Mouse (Mus musculus): ENCODE measurements around the gene Il15. TPM values are rescaled to one million over a fixed set of nuclear protein-coding genes. Genes with fewer than 3 reads are reported as not detected.

Il15 gene
- polyA plus RNA-seq, 1 experiment from 2014 or later = 1.6 TPM

GRCm38 (mm10) chr8:82346485-82346884 is 56.5 kb downstream of the Il15 start:
- Histone ChIP-seq H3K9me3 (replicated peaks) (no peaks in the 10 kb centered on the region), H3K4me3 (no peak overlapping the region), H3K4me1 (no peaks in the 10 kb centered on the region), H3K27me3 (ENCODE audit: low read depth, poor library complexity, severe bottlenecking) (no peaks in the 10 kb centered on the region), H3K27ac (no peak overlapping the region), H3K36me3 (no peaks in the 10 kb centered on the region)
- WGBS = 82% methylated on average over 3 of the region's 3 CpGs
- DNase-seq (ENCODE audit: low spot score) = no peak

GRCm38 (mm10) chr8:82331675-82332234 is 71.3 kb downstream of the Il15 start:
- no peak for DNase-seq (ENCODE audit: low spot score)
- H3K36me3 ChIP-seq = no peaks in the 10 kb centered on the region
- no peak overlapping the region for H3K27ac ChIP-seq
- no peaks in the 10 kb centered on the region for H3K4me1 ChIP-seq
- H3K9me3 ChIP-seq (replicated peaks) = no peaks in the 10 kb centered on the region
- H3K27me3 ChIP-seq (ENCODE audit: low read depth, poor library complexity, severe bottlenecking) = no peaks in the 10 kb centered on the region
- WGBS = 93% methylated on average over 8 of the region's 8 CpGs
- H3K4me3 ChIP-seq = no peak overlapping the region

- no peaks in the 10 kb centered on the region for H3K36me3 ChIP-seq
- H3K27me3 ChIP-seq (ENCODE audit: low read depth, poor library complexity, severe bottlenecking) = no peaks in the 10 kb centered on the region
- no peak overlapping the region for H3K4me3 ChIP-seq
- 50% methylated on average over 2 of the region's 2 CpGs for WGBS
- DNase-seq (ENCODE audit: low spot score) = no peak
- no peaks in the 10 kb centered on the region for H3K9me3 ChIP-seq (replicated peaks)
- H3K4me1 ChIP-seq = no peaks in the 10 kb centered on the region
- H3K27ac ChIP-seq = no peak overlapping the region
Measured at GRCm38 (mm10) chr8:82327986-82328652, 74.9 kb downstream of the Il15 start.

DNA sequence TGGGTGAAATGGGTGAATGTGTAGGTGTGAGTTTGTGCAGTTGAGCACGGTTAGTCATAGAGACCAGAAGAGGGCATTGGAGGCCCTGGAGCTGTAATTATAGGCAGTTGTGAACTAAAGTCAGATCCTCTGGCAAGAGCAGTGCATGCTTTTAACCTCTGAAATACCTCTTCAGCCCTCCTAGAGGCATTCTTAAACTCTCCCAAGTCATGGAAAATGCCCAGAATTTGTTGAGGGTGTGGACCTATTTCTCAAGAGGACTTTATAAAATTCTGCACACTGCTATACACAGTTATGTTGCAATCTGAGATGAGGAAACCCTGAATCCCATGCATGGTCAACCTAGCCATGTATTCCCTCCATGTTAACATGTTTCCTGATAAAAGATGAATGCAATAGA is 77.0 kb downstream of the Il15 start:
- WGBS = 83% methylated on average over 1 of the region's 1 CpGs
- Histone ChIP-seq H3K4me1 (no peaks in the 10 kb centered on the region), H3K27me3 (ENCODE audit: low read depth, poor library complexity, severe bottlenecking) (no peaks in the 10 kb centered on the region)

DNA sequence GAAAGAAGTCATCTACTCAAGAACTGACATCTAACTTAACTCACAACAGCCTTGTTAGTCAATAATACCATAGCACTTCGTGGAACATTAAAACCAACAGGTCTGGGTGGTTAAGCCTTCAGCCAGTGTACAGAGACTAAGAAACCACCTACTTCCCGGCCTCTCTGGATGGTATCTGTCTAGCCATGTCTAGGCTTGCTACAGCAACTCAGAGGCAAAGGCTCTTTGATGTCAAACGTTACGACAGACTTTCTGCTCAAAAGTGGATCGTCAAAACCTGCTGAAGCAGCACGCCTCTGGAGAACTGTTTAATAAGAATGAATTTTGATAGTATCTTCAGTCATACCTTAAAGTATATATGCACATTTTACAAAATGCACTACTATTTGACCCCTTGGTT is 77.4 kb downstream of the Il15 start:
- Histone ChIP-seq H3K27ac (no peak overlapping the region), H3K36me3 (no peaks in the 10 kb centered on the region), H3K27me3 (ENCODE audit: low read depth, poor library complexity, severe bottlenecking) (no peaks in the 10 kb centered on the region), H3K4me1 (no peaks in the 10 kb centered on the region), H3K4me3 (no peak overlapping the region), H3K9me3 (replicated peaks) (no peaks in the 10 kb centered on the region)
- 77% methylated on average over 6 of the region's 6 CpGs for WGBS
- no peak for DNase-seq (ENCODE audit: low spot score)

More for the DNA sequence above, 77.0 kb downstream of the Il15 start:
- Histone ChIP-seq H3K4me3 (no peak overlapping the region), H3K27ac (no peak overlapping the region), H3K36me3 (no peaks in the 10 kb centered on the region), H3K9me3 (replicated peaks) (no peaks in the 10 kb centered on the region)
- DNase-seq (ENCODE audit: low spot score) = no peak

DNA sequence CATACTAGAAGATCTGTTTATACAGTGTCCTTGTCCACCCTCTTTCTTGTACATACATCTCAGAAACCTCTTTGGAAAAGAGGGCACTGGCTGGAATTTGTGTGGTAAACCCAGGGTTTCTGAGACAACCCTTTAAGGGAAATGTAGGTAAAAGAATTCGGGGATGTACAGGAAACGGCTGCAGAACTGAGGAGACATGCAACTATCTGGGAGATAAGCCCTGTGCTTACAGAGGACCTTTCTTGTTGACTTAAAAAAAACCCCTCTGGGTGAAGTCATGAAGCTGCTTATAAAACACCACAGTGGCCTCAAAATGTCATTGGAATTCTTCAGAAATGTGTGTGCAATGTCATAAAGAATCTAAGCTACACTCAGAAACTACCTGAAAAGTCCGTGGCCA is 85.6 kb downstream of the Il15 start:
- H3K4me1 ChIP-seq = no peaks in the 10 kb centered on the region
- no peaks in the 10 kb centered on the region for H3K9me3 ChIP-seq (replicated peaks)
- WGBS = 79% methylated on average over 3 of the region's 3 CpGs
- no peaks in the 10 kb centered on the region for H3K36me3 ChIP-seq
- H3K27me3 ChIP-seq (ENCODE audit: low read depth, poor library complexity, severe bottlenecking) = no peaks in the 10 kb centered on the region
- H3K27ac ChIP-seq = no peak overlapping the region
- H3K4me3 ChIP-seq = no peak overlapping the region
- DNase-seq (ENCODE audit: low spot score) = no peak

- no peak overlapping the region for H3K27ac ChIP-seq
- no peaks in the 10 kb centered on the region for H3K27me3 ChIP-seq (ENCODE audit: low read depth, poor library complexity, severe bottlenecking)
- DNase-seq (ENCODE audit: low spot score) = no peak
- H3K4me1 ChIP-seq = no peaks in the 10 kb centered on the region
- 63% methylated on average over 1 of the region's 1 CpGs for WGBS
- no peaks in the 10 kb centered on the region for H3K9me3 ChIP-seq (replicated peaks)
- H3K36me3 ChIP-seq = no peaks in the 10 kb centered on the region
- H3K4me3 ChIP-seq = no peak overlapping the region
Measured at GRCm38 (mm10) chr8:82306424-82306823, 96.6 kb downstream of the Il15 start.

- DNase-seq (ENCODE audit: low spot score) = no peak
- no peak overlapping the region for H3K4me3 ChIP-seq
- H3K4me1 ChIP-seq = no peaks in the 10 kb centered on the region
- no peaks in the 10 kb centered on the region for H3K27me3 ChIP-seq (ENCODE audit: low read depth, poor library complexity, severe bottlenecking)
- no peaks in the 10 kb centered on the region for H3K36me3 ChIP-seq
- no peaks in the 10 kb centered on the region for H3K9me3 ChIP-seq (replicated peaks)
- H3K27ac ChIP-seq = no peak overlapping the region
- 87% methylated on average over 2 of the region's 2 CpGs for WGBS
Measured at GRCm38 (mm10) chr8:82296256-82296655, 106.8 kb downstream of the Il15 start.

DNA sequence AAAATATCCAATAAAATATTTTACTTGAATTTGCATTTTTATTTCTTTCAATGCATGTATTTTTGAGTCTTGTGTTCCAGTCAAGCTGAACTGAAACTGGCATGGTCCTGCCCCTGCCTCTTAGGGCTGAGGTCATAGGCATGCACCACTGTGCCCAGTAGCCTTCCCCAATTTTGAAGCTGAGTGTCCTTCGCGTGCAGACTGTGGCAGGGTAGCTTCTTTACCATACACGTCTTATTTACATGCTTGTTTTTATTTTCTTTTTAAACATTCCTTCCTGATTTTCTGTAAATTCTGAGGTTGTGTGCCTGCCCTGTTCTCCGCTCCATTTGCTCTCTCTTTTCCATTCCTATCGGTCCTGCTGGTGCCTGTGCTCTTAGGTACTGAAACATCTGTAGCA is 111.4 kb downstream of the Il15 start:
- DNase-seq (ENCODE audit: low spot score) = no peak
- Histone ChIP-seq H3K4me3 (no peak overlapping the region), H3K27ac (no peak overlapping the region), H3K9me3 (replicated peaks) (no peaks in the 10 kb centered on the region), H3K27me3 (ENCODE audit: low read depth, poor library complexity, severe bottlenecking) (no peaks in the 10 kb centered on the region), H3K36me3 (no peaks in the 10 kb centered on the region), H3K4me1 (no peaks in the 10 kb centered on the region)
- 84% methylated on average over 5 of the region's 5 CpGs for WGBS

GRCm38 (mm10) chr8:82285866-82286265 is 117.2 kb downstream of the Il15 start:
- no peak for DNase-seq (ENCODE audit: low spot score)
- Histone ChIP-seq H3K4me3 (no peak overlapping the region), H3K27me3 (ENCODE audit: low read depth, poor library complexity, severe bottlenecking) (no peaks in the 10 kb centered on the region), H3K27ac (no peak overlapping the region), H3K36me3 (no peaks in the 10 kb centered on the region), H3K9me3 (replicated peaks) (no peaks in the 10 kb centered on the region), H3K4me1 (no peaks in the 10 kb centered on the region)
- WGBS = 92% methylated on average over 3 of the region's 3 CpGs

DNA sequence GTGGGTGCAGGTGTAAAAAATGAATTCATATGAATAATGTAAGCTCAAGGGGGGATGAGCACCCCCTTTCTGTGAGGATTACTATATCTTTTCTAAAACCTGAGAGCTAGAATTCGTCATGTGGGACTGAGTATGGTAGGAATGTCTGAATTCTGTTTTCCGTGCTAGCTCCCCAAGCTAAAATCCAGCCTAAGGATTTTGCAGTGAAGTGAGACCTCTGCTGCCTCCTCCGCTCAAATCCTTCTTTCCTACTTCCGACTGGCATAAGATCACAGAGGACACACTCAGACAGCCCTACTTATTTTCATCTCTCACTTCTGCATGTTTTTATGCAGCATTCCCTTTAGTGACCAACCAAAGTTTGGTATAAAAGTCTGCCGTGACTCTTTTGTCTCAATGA is 121.0 kb downstream of the Il15 start:
- Histone ChIP-seq H3K27ac (no peak overlapping the region), H3K9me3 (replicated peaks) (no peaks in the 10 kb centered on the region), H3K36me3 (no peaks in the 10 kb centered on the region), H3K4me3 (no peak overlapping the region), H3K4me1 (no peaks in the 10 kb centered on the region), H3K27me3 (ENCODE audit: low read depth, poor library complexity, severe bottlenecking) (no peaks in the 10 kb centered on the region)
- WGBS = 89% methylated on average over 5 of the region's 5 CpGs
- DNase-seq (ENCODE audit: low spot score) = no peak
